Mouse (Mus musculus): ENCODE measurements at regions not wholly inside any gene's neighbourhood (a gene's known extent, or its start where the extent isn't known, plus 50 kb on each side); places are given as distances from the start of the nearest gene placed in this dataset.

DNA sequence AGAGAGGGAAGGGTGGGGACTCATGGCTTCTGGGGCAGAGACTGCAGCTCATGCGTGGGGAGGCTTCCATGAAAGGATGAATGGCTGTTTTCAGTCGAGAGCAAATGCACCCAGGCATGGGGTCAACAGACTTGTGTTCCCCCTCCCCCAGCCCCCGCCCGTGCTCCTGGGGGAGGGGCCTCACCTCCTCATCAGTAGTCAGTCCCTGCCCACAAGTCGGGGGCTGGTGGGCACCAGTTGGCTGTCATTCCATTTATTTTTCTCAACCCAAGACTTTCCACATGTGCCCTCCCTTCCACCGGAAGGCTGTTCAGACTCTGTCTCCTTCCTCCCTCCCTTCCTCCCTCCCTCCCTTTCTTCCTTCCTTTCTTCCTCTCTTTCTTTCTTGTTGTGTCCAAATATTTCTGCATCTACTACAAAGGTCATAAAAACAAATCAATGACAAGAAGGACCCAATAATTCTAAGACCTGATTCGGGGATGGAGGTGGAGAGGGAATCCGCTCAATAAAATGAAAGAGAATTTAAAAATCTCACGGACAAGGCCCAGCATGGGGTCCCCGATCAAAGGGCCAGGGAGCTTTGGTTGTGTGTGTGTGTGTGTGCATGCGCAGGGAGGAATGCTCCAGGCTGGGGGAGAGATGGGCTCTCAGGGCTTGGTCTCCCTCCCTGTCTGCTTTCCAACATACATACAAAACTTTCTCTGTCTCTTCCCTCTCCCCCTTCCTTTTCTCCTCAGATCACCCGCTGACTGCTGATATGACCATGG is 57.7 kb downstream of the Rpl14 start:
- no peak for ATAC-seq (replicated peaks; ENCODE audit: poor library complexity, severe bottlenecking)

DNA sequence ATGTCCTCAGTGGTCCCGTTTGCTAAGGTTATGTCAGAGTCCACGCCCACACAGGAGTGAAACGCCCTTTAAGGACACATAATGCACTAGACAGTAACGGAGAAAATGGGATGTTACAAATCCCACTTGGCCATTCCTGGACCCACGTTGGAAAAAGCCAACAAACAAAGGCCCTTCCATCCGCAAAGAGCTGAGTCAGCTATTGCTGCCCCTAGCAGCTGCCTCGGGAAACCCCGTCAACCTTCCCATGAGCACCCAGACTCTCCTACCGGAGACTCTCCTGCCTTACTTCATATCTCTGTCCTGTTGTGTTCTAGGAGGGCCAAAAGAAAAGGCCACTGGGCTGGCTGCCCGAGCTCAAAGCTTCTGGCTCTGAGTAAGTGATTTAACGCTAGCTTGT is 58.4 kb downstream of the Rpl14 start:
- ATAC-seq (replicated peaks; ENCODE audit: poor library complexity, severe bottlenecking): no peak

DNA sequence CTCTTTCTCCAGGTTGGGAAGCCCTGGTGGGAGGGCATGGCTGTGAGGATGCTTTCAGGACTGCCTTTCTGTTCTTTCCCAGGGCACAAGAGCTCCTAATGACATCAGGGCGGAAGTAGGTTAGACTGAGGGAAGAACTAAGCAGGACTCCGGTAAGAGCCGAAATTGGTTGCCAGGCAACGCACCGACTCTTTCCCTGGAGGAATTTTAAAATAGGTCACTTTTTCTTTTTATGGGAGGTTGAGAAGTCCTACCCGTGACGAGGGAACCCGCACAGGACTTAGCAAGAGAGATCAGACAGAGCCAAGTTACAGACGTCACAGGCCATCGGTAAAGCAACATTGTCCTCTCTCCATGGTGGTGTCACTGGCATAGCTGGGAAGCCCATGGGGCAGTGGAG is 61.6 kb downstream of the Rpl14 start:
- ATAC-seq (replicated peaks; ENCODE audit: poor library complexity, severe bottlenecking): no peak

DNA sequence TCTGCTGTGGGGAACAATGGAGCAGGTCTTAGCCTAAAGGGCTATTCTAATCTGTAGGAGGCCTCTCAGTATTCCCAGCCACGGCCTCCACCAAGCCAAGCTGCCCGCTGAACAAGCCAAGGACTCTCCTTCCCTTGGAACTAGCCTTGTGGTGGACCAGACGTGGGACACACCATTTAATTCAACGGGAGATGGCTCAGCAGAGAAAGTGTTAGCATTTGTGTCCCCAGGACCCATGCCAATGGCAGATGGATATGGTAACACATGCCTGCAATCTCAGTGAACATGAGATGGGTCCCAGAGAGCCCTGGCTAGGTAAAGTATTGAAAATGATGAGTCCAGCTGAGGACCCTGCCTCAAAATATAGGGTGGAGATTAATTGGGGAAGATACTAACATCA is 71.4 kb downstream of the Rpl14 start:
- no peak for ATAC-seq (replicated peaks; ENCODE audit: poor library complexity, severe bottlenecking)

DNA sequence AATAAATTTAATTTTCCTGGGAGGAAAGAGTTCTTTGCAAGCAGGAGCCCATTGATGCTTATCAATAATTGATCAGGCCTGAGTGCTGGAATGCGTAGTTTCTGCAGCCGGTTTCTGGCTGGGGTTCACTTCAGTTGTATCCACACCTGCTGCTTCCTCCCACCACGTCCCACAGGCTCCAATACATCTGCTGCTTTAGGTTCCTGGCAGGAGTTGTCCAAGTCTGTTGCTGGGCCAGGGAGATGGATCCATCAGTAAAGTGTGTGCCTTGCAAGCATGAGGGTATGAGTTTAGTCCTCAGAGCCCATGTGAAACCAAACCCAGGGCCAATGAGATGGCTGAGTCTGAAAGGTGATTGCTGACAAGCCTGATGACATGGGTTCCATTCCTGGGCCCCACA is 72.1 kb downstream of the Rpl14 start:
- no peak for ATAC-seq (replicated peaks; ENCODE audit: poor library complexity, severe bottlenecking)

DNA sequence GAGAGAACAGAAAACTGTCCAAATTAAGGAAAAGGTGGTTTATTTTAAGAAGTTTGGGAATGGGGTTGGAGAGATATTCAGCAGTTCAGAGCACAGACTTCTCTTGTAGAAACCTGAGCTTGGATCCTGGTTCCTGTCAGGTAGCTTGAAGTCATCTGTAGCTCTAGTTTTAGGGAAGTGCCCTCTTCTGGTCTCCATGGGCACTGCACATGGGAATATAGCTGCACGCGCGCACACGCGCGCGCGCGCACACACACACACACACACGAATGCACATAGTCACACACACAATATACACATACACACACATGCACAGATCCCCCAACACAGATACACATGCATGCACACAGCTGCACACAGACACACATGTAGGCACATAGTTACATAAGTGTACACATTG is 74.5 kb downstream of the Rpl14 start:
- ATAC-seq (replicated peaks; ENCODE audit: poor library complexity, severe bottlenecking): no peak

DNA sequence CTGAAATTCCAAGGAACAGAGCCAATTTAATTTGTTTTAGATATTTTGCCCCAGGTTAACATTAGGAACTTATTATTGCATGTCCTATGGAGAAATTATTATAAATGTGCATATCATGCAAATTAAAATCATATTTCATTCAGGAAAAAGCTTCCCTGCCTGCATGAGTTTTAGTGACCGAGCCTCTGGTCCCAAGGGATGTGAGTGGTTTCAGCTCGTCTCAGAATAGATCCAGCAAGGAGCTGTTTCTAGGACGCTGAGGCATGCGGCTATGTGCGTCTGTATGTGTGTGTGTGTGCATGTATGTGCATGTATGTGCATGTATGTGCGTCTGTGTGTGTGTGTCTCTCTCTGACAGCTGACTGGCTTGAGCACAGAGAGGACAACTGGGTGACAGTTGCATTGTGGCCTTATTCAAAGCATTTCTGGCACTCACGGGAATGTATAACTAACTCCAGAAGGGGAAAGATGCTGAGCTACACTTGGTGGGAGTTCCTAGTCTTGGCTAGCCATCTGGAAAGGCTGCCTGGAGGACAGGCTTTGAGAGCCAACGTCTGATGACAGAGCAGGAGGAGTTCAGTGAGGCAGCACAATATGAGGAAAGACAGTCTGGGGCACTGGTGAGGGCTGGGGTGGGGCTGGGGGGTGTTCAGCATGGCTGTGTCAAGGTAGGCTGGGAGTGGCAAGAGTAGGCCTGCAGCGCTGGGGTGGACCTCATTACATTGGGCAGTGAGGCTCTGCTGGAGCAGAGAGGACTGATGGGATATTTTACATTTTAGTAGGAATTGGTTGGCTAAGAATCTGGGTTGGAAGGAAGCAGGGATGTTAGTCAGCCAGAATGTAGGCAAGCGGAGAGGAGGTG is 75.8 kb downstream of the Rpl14 start:
- no peak for ATAC-seq (replicated peaks; ENCODE audit: poor library complexity, severe bottlenecking)

DNA sequence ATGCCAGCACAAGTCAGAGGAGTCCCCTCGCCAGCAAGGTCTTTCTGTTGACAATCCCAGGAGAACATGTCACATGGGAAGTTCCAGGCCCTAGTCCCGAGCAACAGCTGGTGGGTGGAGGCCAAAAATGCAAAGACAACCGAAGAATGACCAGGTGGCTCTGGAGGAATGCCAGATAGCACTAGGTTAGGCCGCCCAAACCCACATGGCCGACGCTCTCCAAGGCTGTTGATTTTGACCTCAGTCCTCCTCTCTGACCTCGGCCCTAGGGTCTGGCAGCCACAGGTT is 76.4 kb downstream of the Rpl14 start:
- ATAC-seq (replicated peaks; ENCODE audit: poor library complexity, severe bottlenecking): no peak

DNA sequence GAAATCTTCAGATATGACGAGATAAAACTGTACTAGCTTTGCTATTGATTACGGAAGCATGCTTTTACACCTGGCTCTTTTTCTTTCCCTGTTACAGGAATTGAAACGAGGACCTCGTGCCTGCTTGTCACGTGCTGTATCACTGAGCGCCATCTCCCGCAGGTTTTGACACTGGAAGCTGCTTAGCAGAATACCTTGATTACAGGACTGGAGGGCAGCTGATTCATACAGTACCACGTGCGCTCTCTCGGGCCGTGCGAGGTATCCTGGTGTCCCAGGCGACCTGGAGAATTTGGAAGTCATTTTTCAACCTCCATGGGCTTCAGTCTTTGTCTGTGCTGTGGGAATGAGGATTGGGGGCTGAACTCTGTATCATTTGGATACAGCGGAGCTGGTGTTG is 81.5 kb downstream of the Rpl14 start:
- ATAC-seq (replicated peaks; ENCODE audit: poor library complexity, severe bottlenecking): no peak

DNA sequence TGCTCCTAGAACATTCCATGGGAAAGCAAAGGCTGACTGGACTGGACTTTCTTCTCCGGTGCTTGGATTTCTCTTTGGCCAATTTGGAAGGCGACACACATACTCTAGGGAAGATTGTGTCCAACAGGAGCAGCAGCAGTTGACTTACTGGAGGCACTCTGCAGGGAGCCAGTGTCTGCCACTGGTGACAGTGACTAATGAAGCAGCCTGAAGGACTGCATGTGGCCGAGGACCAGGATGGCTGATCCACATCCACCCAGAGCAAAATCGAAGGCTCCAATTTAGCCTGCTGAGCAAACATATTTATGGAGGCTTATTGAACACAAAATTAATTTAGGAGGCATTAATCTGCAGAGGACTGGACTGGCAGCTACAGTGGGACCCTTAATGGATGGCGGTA is 81.9 kb downstream of the Rpl14 start:
- no peak for ATAC-seq (replicated peaks; ENCODE audit: poor library complexity, severe bottlenecking)

DNA sequence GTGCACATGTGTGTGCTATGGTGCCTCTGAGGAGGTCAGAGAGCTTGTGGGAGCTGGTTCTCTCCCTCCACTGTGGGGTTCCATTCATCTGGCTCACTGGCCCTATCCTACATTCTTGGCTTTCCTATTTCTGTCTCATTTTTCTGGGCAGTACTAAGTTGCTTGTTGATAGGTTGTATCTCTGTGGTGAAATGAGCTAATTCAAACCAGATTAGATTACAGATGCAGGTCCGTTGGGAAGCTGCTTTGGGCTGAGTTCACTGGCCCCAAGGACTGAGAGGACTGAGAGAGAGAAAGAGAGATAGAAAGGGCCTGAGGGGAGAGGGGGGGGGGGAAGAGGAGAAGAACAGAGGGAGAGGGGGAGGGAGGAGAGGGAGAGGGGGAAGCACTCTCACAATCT is 83.5 kb downstream of the Rpl14 start:
- no peak for ATAC-seq (replicated peaks; ENCODE audit: poor library complexity, severe bottlenecking)

DNA sequence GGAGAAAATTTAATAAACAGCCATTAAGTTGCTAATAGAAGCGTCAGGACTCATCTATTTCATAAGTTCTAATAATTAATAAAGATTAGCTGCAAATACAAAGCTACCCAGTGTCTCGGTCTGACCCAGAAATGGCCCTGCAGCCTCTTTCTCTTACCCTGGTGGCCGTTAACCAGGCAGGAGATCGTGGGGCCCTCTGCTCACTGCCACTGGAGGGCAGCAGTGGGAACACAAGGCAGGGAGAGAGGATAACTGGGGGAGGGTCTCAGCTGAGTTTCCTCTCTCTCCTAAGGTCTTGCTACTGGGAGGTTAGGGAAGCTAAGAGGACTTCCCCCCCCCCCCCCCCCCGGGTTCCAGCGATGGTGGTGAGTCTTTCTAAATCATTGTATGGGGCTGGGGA is 85.7 kb downstream of the Rpl14 start:
- 0 out of 2 replicates have a peak, but pooled peaks have one; percentile 33 for ATAC-seq (replicated peaks; ENCODE audit: poor library complexity, severe bottlenecking)

DNA sequence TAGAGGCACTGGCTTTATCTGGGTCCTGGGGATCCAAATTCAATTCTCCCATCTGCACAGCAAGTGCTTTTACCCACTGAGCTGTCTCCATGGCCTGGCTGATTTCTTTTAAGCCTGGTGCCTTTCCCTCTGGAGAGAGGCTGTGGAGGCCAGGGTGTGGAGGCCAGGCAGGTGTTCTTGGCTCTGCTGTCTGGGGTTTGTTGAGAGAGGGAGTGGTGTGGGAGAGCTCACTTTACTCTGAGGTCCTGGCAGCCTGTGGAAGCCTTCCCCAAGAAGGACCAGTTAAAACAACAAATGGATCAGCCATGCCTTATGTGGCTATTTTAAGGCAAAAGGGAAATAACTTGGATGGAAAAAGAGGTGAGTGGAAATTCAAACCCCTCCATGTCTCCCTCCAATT is 86.5 kb downstream of the Rpl14 start:
- ATAC-seq (replicated peaks; ENCODE audit: poor library complexity, severe bottlenecking): no peak

DNA sequence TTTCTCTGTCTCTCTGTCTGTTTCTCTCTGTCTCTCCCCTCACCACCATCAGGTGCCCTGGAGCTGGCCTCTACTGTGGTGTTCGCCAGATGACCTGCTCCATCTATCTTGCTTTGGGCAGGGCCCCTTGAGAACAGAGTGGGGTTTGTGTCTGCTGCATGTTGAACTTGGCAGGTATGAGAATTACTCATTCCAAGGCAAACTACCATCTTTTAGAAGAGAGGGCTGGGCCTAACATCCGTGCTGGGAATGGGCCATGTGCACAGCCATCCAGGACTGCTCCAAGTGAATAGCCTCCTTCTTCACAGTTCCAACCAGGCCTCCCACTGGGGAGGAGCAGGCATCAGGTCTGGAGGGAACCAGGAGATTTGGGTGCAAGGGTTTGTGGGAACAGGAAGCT is 87.3 kb downstream of the Rpl14 start:
- no peak for ATAC-seq (replicated peaks; ENCODE audit: poor library complexity, severe bottlenecking)

DNA sequence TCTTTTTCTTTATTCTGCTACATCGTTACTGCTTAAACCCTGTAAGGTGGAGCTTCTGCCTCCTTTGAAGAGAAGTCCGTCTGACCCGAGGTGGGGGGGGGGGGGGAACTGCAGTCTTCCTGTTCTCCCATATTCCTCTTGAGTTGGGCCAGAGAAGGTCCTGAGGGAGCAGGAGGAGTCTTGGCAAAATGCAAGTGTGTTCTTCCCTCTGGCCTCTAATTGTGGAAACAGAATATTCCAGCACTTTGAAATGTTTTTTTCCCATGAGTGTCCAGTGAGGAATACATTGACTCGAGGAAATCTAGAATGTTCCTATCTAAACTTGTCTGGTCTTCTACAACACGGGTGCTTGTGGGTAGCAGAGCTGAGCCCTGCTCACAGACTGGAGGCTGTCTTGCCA is 90.0 kb downstream of the Rpl14 start:
- no peak for ATAC-seq (replicated peaks; ENCODE audit: poor library complexity, severe bottlenecking)

DNA sequence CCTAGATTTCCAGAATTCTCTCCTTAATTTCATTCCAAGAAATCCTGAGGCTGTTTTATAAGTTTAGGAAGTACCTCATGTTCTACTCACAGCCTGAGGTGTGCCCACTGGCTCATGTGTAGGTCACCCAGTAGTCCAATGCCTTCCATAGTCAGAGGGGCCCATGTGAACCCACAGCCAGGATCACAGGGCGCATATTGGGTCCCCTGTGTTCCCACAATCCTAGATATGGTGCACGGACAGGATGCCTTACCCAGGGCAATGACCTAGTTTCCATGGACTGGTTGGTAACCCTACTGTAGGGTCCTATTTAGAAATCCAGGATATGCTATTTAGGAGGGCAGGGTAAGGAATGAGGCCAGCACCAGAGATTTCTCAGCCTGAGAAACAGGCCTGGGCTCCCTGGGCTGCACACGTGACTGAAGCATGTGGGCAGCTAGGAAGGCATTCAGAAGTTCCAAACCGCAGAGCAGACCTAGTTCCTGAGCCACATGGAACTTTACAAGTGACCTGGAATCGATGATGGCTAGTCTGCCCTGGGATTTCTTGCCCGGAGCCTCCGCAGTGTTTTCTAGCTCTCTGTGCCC is 90.5 kb downstream of the Rpl14 start:
- ATAC-seq (replicated peaks; ENCODE audit: poor library complexity, severe bottlenecking): no peak

DNA sequence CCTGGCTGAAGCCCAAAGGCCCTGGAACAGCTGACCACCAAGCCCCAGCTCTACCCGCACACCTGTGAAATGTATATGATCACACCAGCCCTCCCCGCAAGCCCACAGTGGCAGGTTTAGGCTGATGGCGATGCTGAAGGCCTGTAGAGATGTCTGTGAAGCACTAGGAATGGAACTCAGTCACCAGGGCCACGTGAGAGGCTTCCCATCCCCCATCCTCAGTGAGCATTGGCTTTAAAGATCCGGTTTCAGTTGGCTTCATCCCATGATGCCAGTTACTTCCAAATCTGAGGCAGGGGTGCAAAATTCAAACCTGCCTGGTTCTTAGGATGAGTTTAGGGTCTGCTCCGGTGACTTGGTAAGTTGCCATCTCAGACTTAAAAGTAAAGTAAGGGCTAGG is 91.9 kb downstream of the Rpl14 start:
- ATAC-seq (replicated peaks; ENCODE audit: poor library complexity, severe bottlenecking): no peak

DNA sequence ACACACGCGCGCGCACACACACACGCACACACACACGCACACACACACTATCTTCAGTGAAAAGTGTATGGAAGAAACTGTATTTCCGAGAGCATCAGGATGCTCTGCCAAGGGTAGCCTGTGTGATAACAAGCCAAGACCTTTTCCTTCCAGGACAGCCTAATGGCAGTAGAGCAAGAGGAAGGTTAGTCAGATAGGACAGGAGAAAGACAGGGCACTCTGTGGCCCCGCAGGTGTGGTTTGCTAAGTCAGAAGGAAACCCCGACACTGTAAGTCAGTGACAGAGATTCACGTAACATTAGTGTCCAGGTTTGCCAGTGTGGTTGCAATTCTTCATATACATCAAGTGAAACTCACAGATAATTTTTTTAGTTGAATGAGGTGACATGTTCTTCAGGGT is 92.8 kb downstream of the Rpl14 start:
- no peak for ATAC-seq (replicated peaks; ENCODE audit: poor library complexity, severe bottlenecking)

DNA sequence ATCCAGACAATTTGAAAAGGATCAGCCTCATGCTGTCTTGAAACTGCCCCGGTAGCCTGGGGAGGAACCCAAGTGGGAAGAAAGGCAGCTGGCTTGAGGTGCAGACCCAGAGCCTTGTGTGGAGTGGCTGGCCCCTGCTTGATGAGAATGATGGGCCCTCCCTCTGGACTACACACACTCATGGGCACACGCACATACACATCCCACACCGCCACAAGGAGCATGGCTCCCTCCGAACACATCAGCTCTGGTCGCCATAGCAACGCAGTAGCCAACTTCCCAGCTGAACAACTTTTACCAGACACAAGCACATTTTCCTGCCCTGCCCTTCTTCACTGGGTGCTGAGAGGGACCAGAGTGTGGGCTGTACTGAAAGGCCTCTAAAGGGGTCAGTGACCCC is 101.2 kb downstream of the Rpl14 start:
- no peak for ATAC-seq (replicated peaks; ENCODE audit: poor library complexity, severe bottlenecking)

DNA sequence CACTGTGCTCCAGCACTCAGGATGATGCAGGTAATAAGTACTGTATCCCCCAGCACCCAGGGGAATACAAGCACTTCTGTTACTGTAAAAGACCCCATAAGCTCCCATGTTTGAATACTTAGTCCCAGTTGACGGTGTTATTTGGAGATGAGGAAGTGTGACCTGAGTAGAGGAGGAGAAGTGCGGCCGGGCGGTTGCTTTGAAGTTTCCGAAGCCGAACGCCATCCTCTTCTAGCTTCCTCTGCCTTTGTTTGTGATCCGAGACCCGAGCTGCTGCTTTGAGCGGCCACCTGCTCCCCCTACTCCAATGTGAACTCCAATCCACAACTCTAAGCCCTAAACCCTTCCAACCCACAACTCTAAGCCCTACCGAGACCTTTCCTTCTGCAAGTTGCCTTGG is 103.6 kb downstream of the Rpl14 start:
- ATAC-seq (replicated peaks; ENCODE audit: poor library complexity, severe bottlenecking): peak; percentile 74

DNA sequence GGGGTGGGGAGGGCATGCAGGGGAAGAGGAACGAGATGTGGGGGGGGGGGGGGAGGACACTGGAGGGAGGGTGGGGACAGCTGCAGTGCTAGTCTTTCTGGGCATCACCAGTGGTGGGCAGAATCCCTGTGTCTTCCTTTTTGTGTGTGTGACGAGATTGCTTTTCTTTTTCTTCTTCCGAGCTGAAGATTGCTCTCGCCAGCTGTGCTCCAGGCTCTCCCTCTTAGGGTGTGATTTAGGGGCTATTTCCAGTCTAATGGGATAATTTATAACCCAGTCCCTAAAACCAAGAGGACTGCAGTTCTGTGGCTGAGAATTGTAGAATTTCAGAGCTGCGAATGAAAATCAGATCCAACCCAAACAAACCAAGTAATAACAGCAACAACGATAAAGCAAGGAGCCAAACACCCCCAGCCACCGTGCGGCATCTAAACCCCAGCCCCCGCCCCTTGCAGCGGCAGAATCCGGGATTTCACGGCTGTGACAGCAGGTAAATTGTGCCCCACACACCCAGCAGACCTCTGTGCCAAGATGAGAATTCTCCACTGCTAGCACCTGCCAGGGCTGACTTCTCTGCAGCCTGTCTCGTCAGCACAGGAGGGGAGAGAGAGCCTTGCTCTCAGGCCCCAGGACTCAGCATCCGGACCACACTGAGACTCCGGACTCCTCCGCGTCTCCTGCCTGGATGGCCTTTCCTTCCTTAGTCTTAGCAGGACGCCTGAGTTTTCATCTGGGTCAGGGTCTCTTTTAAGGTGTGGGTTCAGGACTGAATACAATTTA is 104.3 kb downstream of the Rpl14 start:
- ATAC-seq (replicated peaks; ENCODE audit: poor library complexity, severe bottlenecking): peak; percentile 18

Measured in granulocyte monocyte progenitor cell, adult 5-6 weeks (primary cell).